Mouse (Mus musculus) ES-Bruce4 (cell line): ENCODE results near the gene Cnot8. TPM values are rescaled to one million over a fixed set of nuclear protein-coding genes. Genes with fewer than 3 reads are reported as not detected.

Source experiments
- H3K27ac ChIP-seq: 2 replicates; pipeline ENCODE4 v1.5.1; 2012; ENCODE audit warnings: low read length, inconsistent platforms; ENCODE audit not compliant: insufficient read depth
- H3K27me3 ChIP-seq: 2 replicates; pipeline ENCODE4 v1.6.1; 2012; ENCODE audit warnings: mild to moderate bottlenecking, low read length, inconsistent platforms; ENCODE audit not compliant: control insufficient read depth, poor library complexity, insufficient read depth, severe bottlenecking
- H3K36me3 ChIP-seq: 2 replicates; pipeline ENCODE4 v1.6.1; 2012; ENCODE audit warnings: inconsistent platforms, mild to moderate bottlenecking, low read length, moderate library complexity; ENCODE audit not compliant: control insufficient read depth, poor library complexity, insufficient read depth, severe bottlenecking
- H3K4me1 ChIP-seq: one replicate; pipeline ENCODE4 v1.8.1; 2011; ENCODE audit warnings: low read length; ENCODE audit not compliant: control insufficient read depth, insufficient read depth
- H3K4me3 ChIP-seq: 2 replicates; pipeline ENCODE4 v1.5.1; 2011; ENCODE audit warnings: low read depth, mild to moderate bottlenecking, low read length
- H3K9ac ChIP-seq: 2 replicates; pipeline ENCODE4 v1.6.1; 2012; ENCODE audit warnings: low read depth, mild to moderate bottlenecking, inconsistent platforms; ENCODE audit not compliant: poor library complexity, severe bottlenecking
- H3K9me3 ChIP-seq: replicated peaks from 2 replicates; pipeline ENCODE4 v1.6.1; 2012; ENCODE audit warnings: mild to moderate bottlenecking, low read length, inconsistent platforms; ENCODE audit not compliant: control insufficient read depth, poor library complexity, insufficient read depth, severe bottlenecking
- CTCF ChIP-seq: IDR thresholded peaks from one replicate; pipeline ENCODE4 v1.8.1; 2011; ENCODE audit warnings: low read depth, low read length
- EP300 ChIP-seq: IDR thresholded peaks from 2 replicates; pipeline ENCODE4 v1.6.1; 2011; ENCODE audit warnings: low read depth, low read length; ENCODE audit not compliant: insufficient read depth
- POLR2A ChIP-seq: IDR thresholded peaks from one replicate; pipeline ENCODE4 v1.8.1; 2011; ENCODE audit warnings: low read length; ENCODE audit not compliant: insufficient read depth
- polyA plus RNA-seq: library from polyadenylated mRNA; stranded (reverse); fragments of >200 nt; gene quantifications from 2 replicates; pipeline ENCODE4 v1.2.4, GENCODE M21; 2011; ENCODE audit warnings: low read depth; ENCODE audit not compliant: missing spikeins, insufficient read depth, insufficient read length

Gene Cnot8
- polyA plus RNA-seq, 1 experiment: 98.9 TPM

GRCm38 (mm10) chr11:58101194-58101720 is 2.7 kb upstream of the Cnot8 start:
- H3K27me3 ChIP-seq: no peaks in the 10 kb centered on the region
- H3K27ac ChIP-seq: peak overlapping the region; percentile 48
- no peak overlapping the region for H3K4me3 ChIP-seq
- peaks cover 3% of the 10 kb centered on the region for H3K4me1 ChIP-seq
- H3K36me3 ChIP-seq: no peaks in the 10 kb centered on the region
- no peaks in the 10 kb centered on the region for H3K9me3 ChIP-seq
- TF ChIP-seq POLR2A (no peak), CTCF (no peak), EP300 (no peak)
- no peak overlapping the region; the same call in 1 of the 2 replicates for H3K9ac ChIP-seq

GRCm38 (mm10) chr11:58102146-58102545 is 1.8 kb upstream of the Cnot8 start:
- H3K27me3 ChIP-seq: no peaks in the 10 kb centered on the region
- peaks cover 3% of the 10 kb centered on the region for H3K4me1 ChIP-seq
- TF ChIP-seq POLR2A (no peak), EP300 (0 out of 2 replicates have a peak, but pooled peaks have one; percentile 34)
- H3K9ac ChIP-seq: 0 out of 2 replicates have a peak overlapping the region, but pooled peaks have one; percentile 14
- peak overlapping the region; percentile 95 for H3K27ac ChIP-seq
- no peak overlapping the region for H3K4me3 ChIP-seq
- H3K9me3 ChIP-seq: no peaks in the 10 kb centered on the region
- no peaks in the 10 kb centered on the region for H3K36me3 ChIP-seq

- no peaks in the 10 kb centered on the region for H3K9me3 ChIP-seq
- H3K4me3 ChIP-seq: peak overlapping the region; percentile 73
- no peaks in the 10 kb centered on the region for H3K27me3 ChIP-seq
- no peaks in the 10 kb centered on the region for H3K36me3 ChIP-seq
- peak overlapping the region; percentile 78 for H3K9ac ChIP-seq
- H3K4me1 ChIP-seq: peaks cover 3% of the 10 kb centered on the region
- H3K27ac ChIP-seq: peak overlapping the region; percentile 95
- TF ChIP-seq POLR2A: no peak
- peak; percentile 98 for TF ChIP-seq EP300
Measured at GRCm38 (mm10) chr11:58102581-58103343, 1.2 kb upstream of the Cnot8 start.

- H3K27ac ChIP-seq: peak overlapping the region; percentile 95
- TF ChIP-seq CTCF: no peak
- no peak for TF ChIP-seq EP300
- no peak for TF ChIP-seq POLR2A
- peak overlapping the region; percentile 78 for H3K9ac ChIP-seq
- no peaks in the 10 kb centered on the region for H3K36me3 ChIP-seq
- no peaks in the 10 kb centered on the region for H3K27me3 ChIP-seq
- H3K4me3 ChIP-seq: peak overlapping the region; percentile 73
- H3K9me3 ChIP-seq: no peaks in the 10 kb centered on the region
- peaks cover 3% of the 10 kb centered on the region for H3K4me1 ChIP-seq
Measured at GRCm38 (mm10) chr11:58103344-58103653, 654 bp upstream of the Cnot8 start.

GRCm38 (mm10) chr11:58104351-58104791 is 418 bp downstream of the Cnot8 start:
- Histone ChIP-seq H3K9ac (peak overlapping the region; percentile 79), H3K9me3 (no peaks in the 10 kb centered on the region), H3K36me3 (no peaks in the 10 kb centered on the region), H3K27ac (peak overlapping the region; percentile 42), H3K4me1 (peaks cover 3% of the 10 kb centered on the region), H3K4me3 (peak overlapping the region; percentile 96), H3K27me3 (no peaks in the 10 kb centered on the region)
- TF ChIP-seq CTCF (no peak), POLR2A (no peak), EP300 (no peak)

- peaks cover 3% of the 10 kb centered on the region for H3K4me1 ChIP-seq
- TF ChIP-seq CTCF: no peak
- no peak for TF ChIP-seq EP300
- no peak for TF ChIP-seq POLR2A
- H3K36me3 ChIP-seq: peaks cover 19% of the 10 kb centered on the region
- no peaks in the 10 kb centered on the region for H3K27me3 ChIP-seq
- no peaks in the 10 kb centered on the region for H3K9me3 ChIP-seq
- H3K4me3 ChIP-seq: no peak overlapping the region
- no peak overlapping the region for H3K27ac ChIP-seq
- H3K9ac ChIP-seq: no peak overlapping the region
Measured at GRCm38 (mm10) chr11:58107009-58107408, 3.1 kb downstream of the Cnot8 start.
